24 mouse cellular contexts compared by ENCODE assay signal in genomic region chr5:33901278-33901677, GRCm38 (mm10). TPM values are rescaled to one million over a fixed set of nuclear protein-coding genes. Genes with fewer than 3 reads are reported as not detected.
DNase-seq lines count a peak whose midpoint lies in the region; ATAC-seq lines count a peak whose summit lies in the region.
"Had no signal": no experiment of that assay in that cellular context is flagged by ENCODE, and none has a peak within 500 bp of the region (broad histone marks: within the 10 kb centered on the region; RNA-seq: fewer than 3 reads in every experiment).

No protein-coding gene starts in this region.

- ATAC-seq in forebrain, embryonic 11.5 days (replicated peaks; ENCODE audit: low FRiP score) = no peak
- ATAC-seq in forebrain, embryonic 13.5 days = no peak
- ATAC-seq: activated CD4-positive, CD25-positive, alpha-beta regulatory T cell, adult 4 months; CD4-positive, CD25-positive, alpha-beta regulatory T cell, adult 4 months; forebrain, embryonic 14.5 days; forebrain, postnatal 0 days; Patski had no signal

- no peak overlapping the region for H3K27ac ChIP-seq in forebrain, embryonic 11.5 days (ENCODE audit: low read depth, low read length)
- H3K27ac ChIP-seq in forebrain, embryonic 13.5 days = no peak overlapping the region
- H3K27ac ChIP-seq: embryonic facial prominence, embryonic 10.5 days; embryonic facial prominence, embryonic 12.5 days had no signal

- peaks cover 17% of the 10 kb centered on the region for H3K36me3 ChIP-seq in forebrain, embryonic 11.5 days (ENCODE audit: control insufficient read depth, insufficient read depth, low read length)
- H3K36me3 ChIP-seq in forebrain, embryonic 13.5 days (ENCODE audit: poor library complexity, severe bottlenecking) = peaks cover 66% of the 10 kb centered on the region

- 90% methylated on average over 3 of the region's 3 CpGs for WGBS in forebrain, embryonic 11.5 days
- WGBS in forebrain, embryonic 13.5 days = 94% methylated on average over 3 of the region's 3 CpGs

- no peaks in the 10 kb centered on the region for H3K4me1 ChIP-seq in forebrain, embryonic 11.5 days (replicated peaks; ENCODE audit: control insufficient read depth, insufficient read depth, low read length)
- no peaks in the 10 kb centered on the region for H3K4me1 ChIP-seq in forebrain, embryonic 13.5 days
- H3K4me1 ChIP-seq: embryonic facial prominence, embryonic 10.5 days; embryonic facial prominence, embryonic 12.5 days had no signal

- H3K9me3 ChIP-seq in forebrain, embryonic 11.5 days (ENCODE audit: control insufficient read depth, low read length) = no peaks in the 10 kb centered on the region
- no peaks in the 10 kb centered on the region for H3K9me3 ChIP-seq in forebrain, embryonic 13.5 days (replicated peaks)
- H3K9me3 ChIP-seq: embryonic facial prominence, embryonic 10.5 days; embryonic facial prominence, embryonic 12.5 days; G1E had no signal

- no peaks in the 10 kb centered on the region for H3K27me3 ChIP-seq in forebrain, embryonic 11.5 days (ENCODE audit: control insufficient read depth, insufficient read depth, low read length)
- no peaks in the 10 kb centered on the region for H3K27me3 ChIP-seq in forebrain, embryonic 13.5 days
- H3K27me3 ChIP-seq: CH12.LX; embryonic facial prominence, embryonic 12.5 days; Patski had no signal

- no peak overlapping the region for H3K9ac ChIP-seq in forebrain, embryonic 11.5 days (ENCODE audit: low read length)
- H3K9ac ChIP-seq in forebrain, embryonic 13.5 days = no peak overlapping the region
- H3K9ac ChIP-seq: embryonic facial prominence, embryonic 12.5 days; forebrain, postnatal 0 days had no signal

- no peak overlapping the region for H3K4me2 ChIP-seq in forebrain, embryonic 11.5 days (ENCODE audit: low read depth, low read length, severe bottlenecking)
- no peak overlapping the region for H3K4me2 ChIP-seq in forebrain, embryonic 13.5 days
- H3K4me2 ChIP-seq: embryonic facial prominence, embryonic 12.5 days had no signal

- peak; percentile 33 for DNase-seq in forebrain, embryonic 11.5 days (ENCODE audit: low spot score)
- peak; percentile 64 for DNase-seq in heart, adult 11 months
- no peak for DNase-seq in heart, adult 18-20 months
- DNase-seq in testis, postnatal 10 days (ENCODE audit: low spot score) = peak; percentile 23
- no peak for DNase-seq in testis, postnatal 14 days (ENCODE audit: low spot score)
- DNase-seq: adrenal gland, adult 8-10 months; adrenal gland, postnatal 14 days; adrenal gland, postnatal 36 days; B cell, adult 2 months; cerebellum, adult 11-12 months; cerebellum, adult 2 months; cerebellum, adult 9-10 months; cerebellum, postnatal 10 days; cerebellum, postnatal 25 days; forebrain, postnatal 0 days had no signal

- H3K4me3 ChIP-seq in forebrain, embryonic 11.5 days (ENCODE audit: low read depth, low read length) = no peak overlapping the region
- H3K4me3 ChIP-seq in forebrain, embryonic 13.5 days = no peak overlapping the region
- H3K4me3 ChIP-seq: embryonic facial prominence, embryonic 10.5 days; embryonic facial prominence, embryonic 12.5 days had no signal

RNA-seq across cellular contexts. Expression of gene Nelfa, which starts 34.9 kb away (rescaled TPM):
- 86.3 and 88.3 TPM in 2 replicates for polyA plus RNA-seq in forebrain, embryonic 11.5 days (2014; fragmentation: Nextera tagmentation; extraction: Ambion mirVana)
- 50.9 and 55.6 TPM in 2 replicates for polyA plus RNA-seq in forebrain, embryonic 13.5 days (2015; fragmentation: Nextera tagmentation; extraction: Ambion mirVana)
- 1 to 10 TPM; 9.0 to 9.1 TPM for total RNA-seq in heart, adult 18-20 months (2021)

Comparison
In these comparisons a context has a peak if more than half of its experiments do, and no peak if none do; other contexts are left out.
1. DNase-seq: peak in forebrain, embryonic 11.5 days (single experiment), heart, adult 11 months (single experiment) and testis, postnatal 10 days (single experiment); none in heart, adult 18-20 months (0 of 2) and testis, postnatal 14 days (single experiment).